Mouse (Mus musculus) liver, postnatal 0 days (tissue): Measurements from ENCODE around the gene Lars2.

ENCODE experiments used
- CTCF ChIP-seq: sonication (generic); IDR thresholded peaks from 2 replicates; pipeline ENCODE4 v1.5.1; 2016; ENCODE audit warnings: antibody characterized with exemption, low read depth
- EP300 ChIP-seq: IDR thresholded peaks from 2 replicates; pipeline ENCODE4 v1.6.1; 2016; ENCODE audit warnings: antibody characterized with exemption, low read depth, mild to moderate bottlenecking

DNA sequence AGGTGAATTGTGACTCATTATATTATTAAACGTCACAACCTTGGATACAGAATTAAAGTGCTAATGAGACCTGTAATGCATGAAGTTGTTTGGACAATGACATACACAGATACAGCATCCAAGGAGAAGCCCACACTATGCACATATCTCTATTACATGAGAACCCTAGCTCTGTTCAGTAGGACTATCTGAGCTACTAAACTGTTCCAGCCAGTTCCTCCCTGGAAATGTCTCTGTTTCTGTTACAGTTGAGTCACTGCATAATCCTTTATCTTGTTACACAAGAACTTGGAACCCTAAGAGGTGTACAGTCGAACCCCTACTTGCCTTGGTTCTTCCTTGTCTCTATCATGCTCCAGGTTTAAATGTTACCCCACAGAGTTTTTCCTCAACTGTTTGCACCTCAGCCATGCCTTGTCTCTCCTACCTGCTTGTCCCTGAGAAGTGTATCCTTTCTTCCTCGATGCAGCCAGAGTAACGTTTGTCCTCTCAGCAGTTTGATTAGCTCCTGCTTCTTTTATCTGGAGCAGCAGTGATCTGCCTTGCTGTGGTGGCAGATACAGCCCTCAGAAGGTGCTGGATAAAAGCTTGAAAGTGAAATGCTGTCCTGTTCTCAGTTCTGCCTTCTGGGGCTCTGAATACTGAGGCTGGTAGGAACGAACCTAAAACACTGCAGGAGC is 101.8 kb downstream of the Lars2 start:
- no peak for TF ChIP-seq CTCF
- TF ChIP-seq EP300: peak; percentile 85
